8 mouse cellular contexts compared by ENCODE assay signal in genomic region chr11:72214591-72215409, GRCm38 (mm10). TPM values are rescaled to one million over a fixed set of nuclear protein-coding genes. Genes with fewer than 3 reads are reported as not detected.
A peak's percentile ranks its signal among the peaks of the same experiment; 100 is the strongest.
DNase-seq lines count a peak whose midpoint lies in the region; ATAC-seq lines count a peak whose summit lies in the region.

No protein-coding gene starts in this region.

- peaks cover 35% of the 10 kb centered on the region for H3K36me3 ChIP-seq in heart, embryonic 14.5 days (ENCODE audit: control insufficient read depth, insufficient read depth, low read length)
- H3K36me3 ChIP-seq in liver, embryonic 13.5 days, result peaks cover 20% of the 10 kb centered on the region
- peaks cover 10% of the 10 kb centered on the region; the same call in 1 of the 2 replicates for H3K36me3 ChIP-seq in stomach, embryonic 16.5 days (ENCODE audit: control insufficient read depth, insufficient read depth, low read length)

- peak overlapping the region; percentile 85 to 93 for H3K4me3 ChIP-seq in heart, embryonic 14.5 days (ENCODE audit: control insufficient read depth in 1 of 2, insufficient read depth in 1 of 2, low read depth in 1 of 2, low read length in 2 of 2)
- H3K4me3 ChIP-seq in liver, embryonic 13.5 days (replicated peaks), result peak overlapping the region; percentile 91
- H3K4me3 ChIP-seq in stomach, embryonic 16.5 days (replicated peaks; ENCODE audit: low read length), result peak overlapping the region; percentile 94

- H3K9ac ChIP-seq in heart, embryonic 14.5 days (ENCODE audit: low read length), result peak overlapping the region; percentile 86
- H3K9ac ChIP-seq in liver, embryonic 13.5 days, result peak overlapping the region; percentile 81
- peak overlapping the region; percentile 87 for H3K9ac ChIP-seq in stomach, embryonic 16.5 days (ENCODE audit: low read length)

- H3K9me3 ChIP-seq in heart, embryonic 14.5 days (ENCODE audit: control insufficient read depth, low read length), result no peaks in the 10 kb centered on the region
- no peaks in the 10 kb centered on the region for H3K9me3 ChIP-seq in liver, embryonic 13.5 days (replicated peaks)
- no peaks in the 10 kb centered on the region for H3K9me3 ChIP-seq in stomach, embryonic 16.5 days (replicated peaks; ENCODE audit: control insufficient read depth, low read length)

- ATAC-seq in erythroid progenitor cell, adult 5-6 weeks (replicated peaks; ENCODE audit: low FRiP score, poor library complexity, severe bottlenecking), result peak; percentile 97
- ATAC-seq in heart, embryonic 14.5 days (ENCODE audit: insufficient number of reproducible peaks, insufficient read depth, low FRiP score, low read depth), result peak; percentile 95
- ATAC-seq in liver, embryonic 13.5 days (ENCODE audit: low read depth), result peak; percentile 96
- ATAC-seq in stomach, embryonic 16.5 days (ENCODE audit: insufficient read depth, low FRiP score), result peak; percentile 96

- WGBS in heart, embryonic 14.5 days, result 1% methylated on average over 51 of the region's 51 CpGs
- WGBS in liver, embryonic 13.5 days (ENCODE audit: insufficient replicate concordance), result under 1% methylated on average over 51 of the region's 51 CpGs
- under 1% methylated on average over 51 of the region's 51 CpGs for WGBS in stomach, embryonic 16.5 days

- DNase-seq in CD4-positive helper T cell, adult 2 months (ENCODE audit: low read depth, low spot score), result peak; percentile 98
- DNase-seq in brain, embryonic 18.5 days (ENCODE audit: low read depth, low spot score), result peak; percentile 91
- peak; percentile 96 for DNase-seq in kidney, postnatal 14 days
- DNase-seq in liver, embryonic 13.5 days, result peak; percentile 92
- peak; percentile 98 for DNase-seq in neural tube, embryonic 10.5 days (ENCODE audit: extremely low spot score, low spot score)

- H3K4me2 ChIP-seq in heart, embryonic 14.5 days (ENCODE audit: low read length), result peak overlapping the region; percentile 100
- H3K4me2 ChIP-seq in liver, embryonic 13.5 days, result peak overlapping the region; percentile 98
- H3K4me2 ChIP-seq in stomach, embryonic 16.5 days (ENCODE audit: low read depth, low read length), result peak overlapping the region; percentile 100

- H3K27me3 ChIP-seq in heart, embryonic 14.5 days (ENCODE audit: control insufficient read depth, insufficient read depth, low read length), result no peaks in the 10 kb centered on the region
- H3K27me3 ChIP-seq in liver, embryonic 13.5 days, result no peaks in the 10 kb centered on the region
- H3K27me3 ChIP-seq in stomach, embryonic 16.5 days (ENCODE audit: control insufficient read depth, insufficient read depth, low read length), result no peaks in the 10 kb centered on the region

- H3K4me1 ChIP-seq in heart, embryonic 14.5 days (ENCODE audit: control insufficient read depth in 2 of 2, insufficient read depth in 2 of 2, low read length in 2 of 2), result peaks cover 0 to 6% of the 10 kb centered on the region in 2 experiments; a peak in 2 of 4 replicates
- peaks cover 16% of the 10 kb centered on the region for H3K4me1 ChIP-seq in liver, embryonic 13.5 days (replicated peaks)
- peaks cover 6% of the 10 kb centered on the region; the same call in 1 of the 2 replicates for H3K4me1 ChIP-seq in stomach, embryonic 16.5 days (ENCODE audit: control insufficient read depth, insufficient read depth, low read length)

- peak overlapping the region; percentile 54 to 74 for H3K27ac ChIP-seq in heart, embryonic 14.5 days (replicated peaks in 1 of 2; ENCODE audit: control insufficient read depth in 1 of 2, insufficient read depth in 1 of 2, low read depth in 2 of 2, low read length in 2 of 2)
- peak overlapping the region; percentile 73 for H3K27ac ChIP-seq in liver, embryonic 13.5 days
- peak overlapping the region; percentile 73 for H3K27ac ChIP-seq in stomach, embryonic 16.5 days (ENCODE audit: low read length)

RNA-seq across cellular contexts. Expression of gene Med31, which starts 0.6 kb away (rescaled TPM):
- total RNA-seq in erythroid progenitor cell, adult 5-6 weeks (2015; ENCODE audit: low replicate concordance), result 11.2 and 16.8 TPM in 2 replicates
- total RNA-seq in erythroid progenitor cell, adult 5-6 weeks (2017; ENCODE audit: low replicate concordance), result 3.3 and 4.0 TPM in 2 replicates
- 29.9 and 33.2 TPM in 2 replicates for polyA plus RNA-seq in heart, embryonic 14.5 days (2014; fragmentation: Nextera tagmentation; extraction: Ambion mirVana)
- polyA plus RNA-seq in liver, embryonic 13.5 days (2015; fragmentation: Nextera tagmentation; extraction: Ambion mirVana), result 15.1 and 16.8 TPM in 2 replicates
- 32.6 and 34.1 TPM in 2 replicates for polyA plus RNA-seq in stomach, embryonic 16.5 days (2015; fragmentation: Nextera tagmentation; extraction: Ambion mirVana)

RNA-seq across cellular contexts. Expression of gene Txndc17, which starts 7.5 kb away (rescaled TPM):
- total RNA-seq in erythroid progenitor cell, adult 5-6 weeks (2015; ENCODE audit: low replicate concordance), result 31.4 and 37.8 TPM in 2 replicates
- 5.0 and 10.8 TPM in 2 replicates for total RNA-seq in erythroid progenitor cell, adult 5-6 weeks (2017; ENCODE audit: low replicate concordance)
- polyA plus RNA-seq in heart, embryonic 14.5 days (2014; fragmentation: Nextera tagmentation; extraction: Ambion mirVana), result 161 and 177 TPM in 2 replicates
- polyA plus RNA-seq in liver, embryonic 13.5 days (2015; fragmentation: Nextera tagmentation; extraction: Ambion mirVana), result 94.7 and 97.9 TPM in 2 replicates
- 234 and 235 TPM in 2 replicates for polyA plus RNA-seq in stomach, embryonic 16.5 days (2015; fragmentation: Nextera tagmentation; extraction: Ambion mirVana)

RNA-seq across cellular contexts. Expression of gene 4933427D14Rik, which starts 7.5 kb away (rescaled TPM):
- 13.0 and 15.9 TPM in 2 replicates for total RNA-seq in erythroid progenitor cell, adult 5-6 weeks (2015; ENCODE audit: low replicate concordance)
- 8.1 and 21.0 TPM in 2 replicates for total RNA-seq in erythroid progenitor cell, adult 5-6 weeks (2017; ENCODE audit: low replicate concordance)
- polyA plus RNA-seq in heart, embryonic 14.5 days (2014; fragmentation: Nextera tagmentation; extraction: Ambion mirVana), result 6.1 and 6.5 TPM in 2 replicates
- polyA plus RNA-seq in liver, embryonic 13.5 days (2015; fragmentation: Nextera tagmentation; extraction: Ambion mirVana), result 4.4 and 4.9 TPM in 2 replicates
- polyA plus RNA-seq in stomach, embryonic 16.5 days (2015; fragmentation: Nextera tagmentation; extraction: Ambion mirVana), result 9.4 TPM in 2 replicates

RNA-seq across cellular contexts. Expression of gene Gm43951, which starts 8.2 kb away (rescaled TPM):
- total RNA-seq in erythroid progenitor cell, adult 5-6 weeks (2015; ENCODE audit: low replicate concordance), result not detected in 2 replicates
- 1.0 TPM in 1 of 2 replicates, not detected in the other for total RNA-seq in erythroid progenitor cell, adult 5-6 weeks (2017; ENCODE audit: low replicate concordance)
- polyA plus RNA-seq in heart, embryonic 14.5 days (2014; fragmentation: Nextera tagmentation; extraction: Ambion mirVana), result not detected in 2 replicates
- polyA plus RNA-seq in liver, embryonic 13.5 days (2015; fragmentation: Nextera tagmentation; extraction: Ambion mirVana), result not detected in 2 replicates
- polyA plus RNA-seq in stomach, embryonic 16.5 days (2015; fragmentation: Nextera tagmentation; extraction: Ambion mirVana), result 0.20 and 0.23 TPM in 2 replicates

RNA-seq across cellular contexts. Expression of gene Slc13a5, which starts 52.2 kb away (rescaled TPM):
- total RNA-seq in erythroid progenitor cell, adult 5-6 weeks (2015; ENCODE audit: low replicate concordance), result not detected in 2 replicates
- not detected in 2 replicates for total RNA-seq in erythroid progenitor cell, adult 5-6 weeks (2017; ENCODE audit: low replicate concordance)
- polyA plus RNA-seq in heart, embryonic 14.5 days (2014; fragmentation: Nextera tagmentation; extraction: Ambion mirVana), result 0.19 and 0.34 TPM in 2 replicates
- not detected in 2 replicates for polyA plus RNA-seq in liver, embryonic 13.5 days (2015; fragmentation: Nextera tagmentation; extraction: Ambion mirVana)
- polyA plus RNA-seq in stomach, embryonic 16.5 days (2015; fragmentation: Nextera tagmentation; extraction: Ambion mirVana), result 0.07 and 0.17 TPM in 2 replicates

Comparison
In these comparisons a context has a peak if more than half of its experiments do, and no peak if none do; other contexts are left out.
1. Peak in every context shown above with its lines: DNase-seq, ATAC-seq, H3K4me3 ChIP-seq and H3K27ac ChIP-seq.